In the genomic region with DNA sequence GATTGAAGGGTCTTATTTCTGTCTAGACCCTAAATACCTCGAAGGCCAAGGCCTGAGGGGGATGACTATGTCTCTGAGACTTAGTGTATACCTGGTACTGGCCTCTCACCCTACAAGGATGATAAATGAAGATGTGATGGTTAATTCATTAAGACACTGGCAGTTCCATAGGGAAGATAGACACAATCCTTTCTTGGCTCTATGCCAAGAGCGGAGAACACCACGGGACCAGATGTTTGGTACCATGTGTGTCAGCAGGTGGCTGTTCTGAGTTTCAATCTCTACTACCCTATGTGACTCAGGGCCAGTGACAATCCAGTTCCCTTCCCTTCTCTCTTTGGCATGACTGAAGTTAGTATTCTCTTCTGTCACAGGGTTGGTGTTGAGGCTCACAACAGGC, we compare ENCODE assay signal across 24 mouse cellular contexts.
DNase-seq lines count a peak whose midpoint lies in the region; ATAC-seq and TF ChIP-seq lines count a peak whose summit lies in the region.
"Had no signal": no experiment of that assay in that cellular context is flagged by ENCODE, and none has a peak within 500 bp of the region (broad histone marks: within the 10 kb centered on the region; RNA-seq: fewer than 3 reads in every experiment).

No protein-coding gene starts in this region.

- peak; percentile 65 for DNase-seq in hindbrain, postnatal 0 days (ENCODE audit: low spot score)
- peak; percentile 63 for DNase-seq in midbrain, postnatal 0 days (ENCODE audit: low spot score)
- DNase-seq in kidney, adult 9 months = no peak
- DNase-seq: adrenal gland, adult 8-10 months; adrenal gland, postnatal 25 days; cerebellum, adult 11 months; cerebellum, adult 2 months; cerebellum, adult 9-11 months; gastrocnemius, postnatal 10 days; gastrocnemius, postnatal 36 days; heart, adult 2 months; heart, postnatal 14 days; heart, postnatal 4 days had no signal

- H3K27me3 ChIP-seq in hindbrain, postnatal 0 days (ENCODE audit: insufficient read depth, low read length) = no peaks in the 10 kb centered on the region
- 0 out of 2 replicates have a peak, but pooled peaks cover 8% of the 10 kb centered on the region for H3K27me3 ChIP-seq in hindbrain, embryonic 12.5 days
- no peaks in the 10 kb centered on the region for H3K27me3 ChIP-seq in midbrain, postnatal 0 days (ENCODE audit: insufficient read depth, low read length)
- H3K27me3 ChIP-seq in midbrain, embryonic 16.5 days (ENCODE audit: control insufficient read depth, insufficient read depth, low read depth, low read length) = no peaks in the 10 kb centered on the region
- H3K27me3 ChIP-seq: heart, embryonic 13.5 days had no signal

- H3K4me2 ChIP-seq in hindbrain, postnatal 0 days (ENCODE audit: low read depth, low read length) = no peak overlapping the region
- H3K4me2 ChIP-seq in hindbrain, embryonic 12.5 days (replicated peaks) = no peak overlapping the region
- H3K4me2 ChIP-seq in midbrain, postnatal 0 days (ENCODE audit: low read depth, low read length, poor library complexity, severe bottlenecking) = no peak overlapping the region
- H3K4me2 ChIP-seq in midbrain, embryonic 16.5 days (ENCODE audit: low read length) = no peak overlapping the region
- H3K4me2 ChIP-seq: forebrain, embryonic 13.5 days; heart, embryonic 13.5 days; hindbrain, embryonic 13.5 days had no signal

- H3K9me3 ChIP-seq in hindbrain, postnatal 0 days (ENCODE audit: low read length) = no peaks in the 10 kb centered on the region
- no peaks in the 10 kb centered on the region for H3K9me3 ChIP-seq in hindbrain, embryonic 12.5 days (replicated peaks)
- no peaks in the 10 kb centered on the region for H3K9me3 ChIP-seq in midbrain, postnatal 0 days (ENCODE audit: low read length)
- 0 out of 2 replicates have a peak, but pooled peaks cover under 1% of the 10 kb centered on the region for H3K9me3 ChIP-seq in midbrain, embryonic 16.5 days (replicated peaks; ENCODE audit: control insufficient read depth, low read length, poor library complexity, severe bottlenecking)
- H3K9me3 ChIP-seq: forebrain, embryonic 10.5 days; forebrain, embryonic 13.5 days; heart, embryonic 10.5 days; hindbrain, embryonic 13.5 days had no signal

- no peak overlapping the region for H3K4me3 ChIP-seq in hindbrain, postnatal 0 days (ENCODE audit: low read length)
- H3K4me3 ChIP-seq in hindbrain, embryonic 12.5 days = no peak overlapping the region
- no peak overlapping the region for H3K4me3 ChIP-seq in midbrain, postnatal 0 days (ENCODE audit: low read depth, low read length)
- no peak overlapping the region for H3K4me3 ChIP-seq in midbrain, embryonic 16.5 days (ENCODE audit: low read depth, low read length)
- H3K4me3 ChIP-seq in brown adipose tissue, adult 24 weeks (ENCODE audit: insufficient read depth, low read depth, low read length) = no peak overlapping the region
- H3K4me3 ChIP-seq: forebrain, embryonic 10.5 days; forebrain, embryonic 13.5 days; heart, adult 2 months; heart, embryonic 10.5 days; heart, embryonic 13.5 days; hindbrain, embryonic 13.5 days had no signal

- no peaks in the 10 kb centered on the region for H3K36me3 ChIP-seq in hindbrain, postnatal 0 days (ENCODE audit: insufficient read depth, low read length)
- H3K36me3 ChIP-seq in hindbrain, embryonic 12.5 days = no peaks in the 10 kb centered on the region
- H3K36me3 ChIP-seq in midbrain, postnatal 0 days (ENCODE audit: insufficient read depth, low read length) = no peaks in the 10 kb centered on the region
- no peaks in the 10 kb centered on the region for H3K36me3 ChIP-seq in midbrain, embryonic 16.5 days (ENCODE audit: control insufficient read depth, insufficient read depth, low read length)
- H3K36me3 ChIP-seq: forebrain, embryonic 10.5 days; heart, embryonic 10.5 days; heart, embryonic 13.5 days; hindbrain, embryonic 13.5 days had no signal

- TF ChIP-seq CTCF in hindbrain, postnatal 0 days (IDR thresholded peaks at IDR 0.05; ENCODE audit: low read depth) = no peak
- no peak for TF ChIP-seq CTCF in midbrain, postnatal 0 days (IDR thresholded peaks at IDR 0.05)

- 42% methylated on average over 3 of the region's 3 CpGs for WGBS in hindbrain, postnatal 0 days
- 70% methylated on average over 3 of the region's 3 CpGs for WGBS in hindbrain, embryonic 12.5 days
- 56% methylated on average over 3 of the region's 3 CpGs for WGBS in midbrain, postnatal 0 days
- WGBS in midbrain, embryonic 16.5 days = 51% methylated on average over 3 of the region's 3 CpGs

- peak; percentile 31; the same call in 1 of the 2 replicates for ATAC-seq in hindbrain, postnatal 0 days
- ATAC-seq in hindbrain, embryonic 12.5 days (ENCODE audit: low FRiP score) = no peak
- ATAC-seq in midbrain, postnatal 0 days (ENCODE audit: low FRiP score) = no peak
- no peak for ATAC-seq in midbrain, embryonic 16.5 days
- ATAC-seq: activated CD4-positive, CD25-positive, alpha-beta regulatory T cell, adult 4 months; CD4-positive, CD25-positive, alpha-beta regulatory T cell, adult 4 months; forebrain, embryonic 13.5 days; forebrain, embryonic 16.5 days had no signal

- H3K9ac ChIP-seq in hindbrain, postnatal 0 days (replicated peaks; ENCODE audit: low read length) = no peak overlapping the region
- no peak overlapping the region for H3K9ac ChIP-seq in hindbrain, embryonic 12.5 days
- H3K9ac ChIP-seq in midbrain, postnatal 0 days (replicated peaks; ENCODE audit: low read length, poor library complexity, severe bottlenecking) = no peak overlapping the region
- H3K9ac ChIP-seq in midbrain, embryonic 16.5 days (ENCODE audit: low read depth, low read length) = no peak overlapping the region
- H3K9ac ChIP-seq: forebrain, embryonic 13.5 days; heart, embryonic 13.5 days; hindbrain, embryonic 13.5 days had no signal

- H3K4me1 ChIP-seq in hindbrain, postnatal 0 days (ENCODE audit: insufficient read depth, low read length) = peaks cover 3% of the 10 kb centered on the region
- H3K4me1 ChIP-seq in hindbrain, embryonic 12.5 days = peaks cover 16% of the 10 kb centered on the region
- H3K4me1 ChIP-seq in midbrain, postnatal 0 days (ENCODE audit: insufficient read depth, low read length) = 0 out of 2 replicates have a peak, but pooled peaks cover 4% of the 10 kb centered on the region
- H3K4me1 ChIP-seq in midbrain, embryonic 16.5 days (ENCODE audit: control insufficient read depth, insufficient read depth, low read length) = no peaks in the 10 kb centered on the region
- H3K4me1 ChIP-seq in brown adipose tissue, adult 24 weeks (ENCODE audit: control insufficient read depth, insufficient read depth, insufficient read length, low read length) = peaks cover 17% of the 10 kb centered on the region

- H3K27ac ChIP-seq in hindbrain, postnatal 0 days = no peak overlapping the region
- no peak overlapping the region for H3K27ac ChIP-seq in hindbrain, embryonic 12.5 days
- H3K27ac ChIP-seq in midbrain, postnatal 0 days (ENCODE audit: low read depth, low read length) = no peak overlapping the region
- no peak overlapping the region for H3K27ac ChIP-seq in midbrain, embryonic 16.5 days (ENCODE audit: low read length)
- H3K27ac ChIP-seq in brown adipose tissue, adult 24 weeks (replicated peaks; ENCODE audit: low read depth, low read length) = 0 out of 2 replicates have a peak overlapping the region, but pooled peaks have one; percentile 17
- H3K27ac ChIP-seq: forebrain, embryonic 10.5 days; forebrain, embryonic 13.5 days; heart, adult 2 months; heart, embryonic 10.5 days; heart, embryonic 13.5 days; hindbrain, embryonic 13.5 days had no signal
